Mouse (Mus musculus) spleen, adult 2 months (tissue): ENCODE data around the gene Garnl3.

Experiments
- CTCF ChIP-seq: fragments of 200-500 bp; IDR thresholded peaks from 2 replicates; pipeline ENCODE4 v1.5.1; 2011; ENCODE audit warnings: mild to moderate bottlenecking, inconsistent platforms; ENCODE audit not compliant: insufficient read depth, insufficient read length, insufficient replicate concordance; ENCODE audit errors: extremely low read depth
- POLR2A ChIP-seq: fragments of 200-500 bp; IDR thresholded peaks from 2 replicates; pipeline ENCODE4 v1.6.1; 2011; ENCODE audit warnings: low read depth, low read length, inconsistent platforms

GRCm38 (mm10) chr2:33137731-33138130, 6.3 kb upstream of the Garnl3 start:
- no peak for TF ChIP-seq POLR2A
- TF ChIP-seq CTCF = no peak
